Mouse (Mus musculus): ENCODE results near the gene Spag8. TPM values are rescaled to one million over a fixed set of nuclear protein-coding genes. Genes with fewer than 3 reads are reported as not detected.

Spag8 gene
- polyA plus RNA-seq, 1 experiment = 112 TPM

DNA sequence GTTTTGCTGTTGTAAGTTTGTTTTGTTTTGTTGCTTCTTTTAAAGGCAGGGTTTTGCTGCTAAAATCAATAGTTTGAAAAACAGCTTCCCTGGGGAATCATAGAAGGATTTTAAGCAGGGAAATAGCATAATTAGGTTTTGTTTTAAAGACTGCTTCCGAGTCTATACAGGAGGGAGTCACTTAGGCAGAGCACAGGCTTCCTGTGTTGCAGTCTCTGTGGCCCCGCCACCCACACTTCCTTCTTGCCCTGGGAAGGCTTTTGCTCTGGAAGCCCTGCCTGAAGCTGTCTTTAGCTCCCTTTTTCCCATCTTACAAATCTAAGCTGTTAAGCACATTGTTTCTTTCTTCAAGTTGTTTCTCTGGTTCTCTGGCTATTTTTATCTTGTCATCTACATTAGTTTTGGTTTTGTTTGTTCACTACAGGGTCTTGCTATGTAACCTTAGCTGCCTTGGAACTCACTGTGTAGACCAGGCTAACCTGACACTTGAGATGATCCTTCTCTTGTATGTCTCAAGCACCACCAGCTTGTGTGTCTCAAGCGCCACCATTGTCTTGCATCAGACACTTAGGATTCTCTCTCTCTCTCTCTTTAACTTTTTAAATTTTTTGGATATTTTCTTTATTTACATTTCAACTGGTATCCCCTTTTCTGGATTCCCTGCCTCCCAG is 40.2 kb downstream of the Spag8 start:
- H3K4me3 ChIP-seq (ENCODE audit: control insufficient read depth, low read depth, low read length) = no peak overlapping the region
- TF ChIP-seq CTCF (IDR thresholded peaks at IDR 0.05; ENCODE audit: control insufficient read depth, insufficient read depth, insufficient replicate concordance, low read depth, low read length) (no peak), POLR2A (IDR thresholded peaks at IDR 0.05; ENCODE audit: control insufficient read depth, low read depth, low read length) (no peak)
- no peak overlapping the region for H3K27ac ChIP-seq (ENCODE audit: control insufficient read depth, insufficient read depth, low read depth, low read length)
- H3K27me3 ChIP-seq (ENCODE audit: control insufficient read depth, insufficient read depth, low read length) = no peaks in the 10 kb centered on the region
- no peaks in the 10 kb centered on the region for H3K4me1 ChIP-seq (ENCODE audit: control insufficient read depth, insufficient read depth, low read length)
- no peaks in the 10 kb centered on the region for H3K36me3 ChIP-seq (ENCODE audit: control insufficient read depth, insufficient read depth, low read length)

DNA sequence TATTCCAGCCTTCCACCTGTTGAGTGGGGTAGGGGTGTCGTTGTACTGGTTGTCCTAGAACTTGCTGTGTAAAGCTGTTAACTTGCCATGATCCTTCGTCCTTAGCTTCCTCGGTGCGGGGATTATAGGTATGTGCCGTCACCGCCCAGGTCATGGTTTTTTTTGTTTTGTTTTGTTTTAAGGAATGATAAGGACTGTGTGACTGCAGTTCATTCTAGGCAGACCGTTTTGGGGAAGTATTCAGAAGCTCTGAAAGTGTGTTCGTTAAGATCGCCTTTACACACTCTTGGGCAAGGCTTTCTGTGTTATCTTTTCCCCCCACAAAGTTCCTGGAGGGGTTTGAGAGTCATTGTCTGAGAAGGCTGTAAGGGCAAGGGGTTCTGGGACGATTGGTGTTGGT is 40.9 kb downstream of the Spag8 start:
- Histone ChIP-seq H3K36me3 (ENCODE audit: control insufficient read depth, insufficient read depth, low read length) (no peaks in the 10 kb centered on the region), H3K4me1 (ENCODE audit: control insufficient read depth, insufficient read depth, low read length) (no peaks in the 10 kb centered on the region), H3K27ac (ENCODE audit: control insufficient read depth, insufficient read depth, low read depth, low read length) (no peak overlapping the region), H3K27me3 (ENCODE audit: control insufficient read depth, insufficient read depth, low read length) (no peaks in the 10 kb centered on the region), H3K4me3 (ENCODE audit: control insufficient read depth, low read depth, low read length) (no peak overlapping the region)
- no peak for TF ChIP-seq POLR2A (IDR thresholded peaks at IDR 0.05; ENCODE audit: control insufficient read depth, low read depth, low read length)
- TF ChIP-seq CTCF (IDR thresholded peaks at IDR 0.05; ENCODE audit: control insufficient read depth, insufficient read depth, insufficient replicate concordance, low read depth, low read length) = no peak

DNA sequence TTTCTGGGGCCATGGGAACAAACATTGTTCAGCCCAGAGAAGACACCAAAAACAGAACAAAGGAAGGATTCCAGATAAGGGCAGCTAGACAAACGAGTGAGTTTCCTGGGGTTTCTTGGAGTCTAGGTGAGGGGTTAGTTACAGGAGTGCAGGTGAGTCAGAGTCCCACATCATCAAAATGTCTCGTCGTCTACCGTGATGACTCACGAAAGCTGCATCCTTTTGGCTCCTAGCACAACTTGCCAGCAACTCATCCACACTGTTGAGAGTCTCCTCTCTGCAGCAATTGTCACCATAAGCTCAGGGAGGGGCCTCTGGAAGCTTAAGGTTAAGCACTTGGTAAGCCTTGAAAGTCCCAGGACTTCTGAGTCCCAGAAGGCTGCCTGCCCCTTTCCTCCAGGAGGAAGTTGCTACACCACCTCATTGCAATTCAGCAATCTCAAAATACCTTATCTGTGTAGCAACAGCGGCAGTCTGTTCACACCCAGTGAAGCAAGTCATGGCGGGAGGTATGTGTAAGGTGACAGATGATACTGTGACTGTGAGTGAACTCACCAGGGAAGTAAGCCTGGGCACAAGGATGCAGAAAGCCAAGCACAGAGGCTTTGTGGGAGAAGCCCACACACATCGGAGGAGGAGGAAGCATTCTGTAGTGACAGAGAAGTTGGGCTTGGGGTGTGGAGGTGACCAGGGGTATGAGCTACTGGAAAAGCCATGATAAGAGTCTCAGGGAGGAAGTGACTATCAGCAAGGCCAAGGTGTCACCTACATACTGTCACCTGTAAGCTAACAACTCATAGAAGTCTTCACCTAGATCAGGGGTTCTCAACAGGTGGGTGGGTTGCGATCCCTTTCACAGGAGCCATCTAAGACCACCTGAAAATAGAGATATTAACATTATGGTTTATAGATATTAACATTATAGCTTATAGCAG is 48.4 kb downstream of the Spag8 start:
- TF ChIP-seq CTCF (IDR thresholded peaks at IDR 0.05; ENCODE audit: control insufficient read depth, insufficient read depth, insufficient replicate concordance, low read depth, low read length) = no peak
- Histone ChIP-seq H3K27me3 (ENCODE audit: control insufficient read depth, insufficient read depth, low read length) (no peaks in the 10 kb centered on the region), H3K4me3 (ENCODE audit: control insufficient read depth, low read depth, low read length) (no peak overlapping the region), H3K4me1 (ENCODE audit: control insufficient read depth, insufficient read depth, low read length) (no peaks in the 10 kb centered on the region), H3K36me3 (ENCODE audit: control insufficient read depth, insufficient read depth, low read length) (no peaks in the 10 kb centered on the region), H3K27ac (ENCODE audit: control insufficient read depth, insufficient read depth, low read depth, low read length) (no peak overlapping the region)

DNA sequence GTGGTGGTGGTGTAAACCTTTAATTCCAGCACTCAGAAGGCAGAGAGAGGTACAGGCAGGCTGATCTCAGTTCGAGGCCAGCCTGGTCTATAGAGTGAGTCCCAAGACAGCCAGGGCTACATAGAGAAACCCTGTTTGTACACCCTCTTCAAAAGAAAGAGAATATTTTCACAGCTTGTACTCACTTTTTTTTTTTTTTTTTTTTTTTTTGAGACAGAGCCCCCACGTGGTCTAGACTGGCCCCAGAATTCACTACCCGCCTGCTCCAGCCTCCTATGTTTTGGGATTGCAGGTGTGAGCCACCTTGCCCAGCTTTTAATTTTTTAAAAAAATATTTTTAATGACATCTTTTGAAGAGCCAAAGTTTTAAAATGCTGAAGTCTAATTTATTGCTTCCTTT is 49.3 kb downstream of the Spag8 start:
- Histone ChIP-seq H3K27ac (ENCODE audit: control insufficient read depth, insufficient read depth, low read depth, low read length) (no peak overlapping the region), H3K4me3 (ENCODE audit: control insufficient read depth, low read depth, low read length) (no peak overlapping the region), H3K27me3 (ENCODE audit: control insufficient read depth, insufficient read depth, low read length) (no peaks in the 10 kb centered on the region), H3K4me1 (ENCODE audit: control insufficient read depth, insufficient read depth, low read length) (no peaks in the 10 kb centered on the region), H3K36me3 (ENCODE audit: control insufficient read depth, insufficient read depth, low read length) (no peaks in the 10 kb centered on the region)
- TF ChIP-seq POLR2A (IDR thresholded peaks at IDR 0.05; ENCODE audit: control insufficient read depth, low read depth, low read length) (no peak), CTCF (IDR thresholded peaks at IDR 0.05; ENCODE audit: control insufficient read depth, insufficient read depth, insufficient replicate concordance, low read depth, low read length) (no peak)

Other genes with a start within 250 kb of the Spag8 start
- gene Fam166b, start 224.5 kb downstream of the Spag8 start, polyA plus RNA-seq (2012; rRNA removed) = 1.6 and 2.2 TPM in 2 replicates
- gene Tesk1, start 211.7 kb downstream of the Spag8 start, polyA plus RNA-seq (2012; rRNA removed) = 935 and 983 TPM in 2 replicates
- 0.34 and 0.63 TPM in 2 replicates for gene Cd72, start 199.0 kb downstream of the Spag8 start, polyA plus RNA-seq (2012; rRNA removed)
- not detected in 2 replicates for gene Sit1, start 169.9 kb downstream of the Spag8 start, polyA plus RNA-seq (2012; rRNA removed)
- 33.5 and 46.6 TPM in 2 replicates for gene Ccdc107, start 160.7 kb downstream of the Spag8 start, polyA plus RNA-seq (2012; rRNA removed)
- gene Arhgef39, start 153.9 kb downstream of the Spag8 start, polyA plus RNA-seq (2012; rRNA removed) = 26.6 and 27.3 TPM in 2 replicates
- gene Car9, start 146.6 kb downstream of the Spag8 start, polyA plus RNA-seq (2012; rRNA removed) = 0.07 and 0.38 TPM in 2 replicates
- 6.0 and 22.9 TPM in 2 replicates for gene Tpm2, start 129.8 kb downstream of the Spag8 start, polyA plus RNA-seq (2012; rRNA removed)
- 27.9 and 35.0 TPM in 2 replicates for gene Creb3, start 91.3 kb downstream of the Spag8 start, polyA plus RNA-seq (2012; rRNA removed)
- gene Tln1, start 90.9 kb downstream of the Spag8 start, polyA plus RNA-seq (2012; rRNA removed) = 44.9 and 51.8 TPM in 2 replicates
- gene Rgp1, start 74.9 kb downstream of the Spag8 start, polyA plus RNA-seq (2012; rRNA removed) = 36.8 and 37.6 TPM in 2 replicates
- 61.0 and 65.0 TPM in 2 replicates for gene Gba2, start 74.7 kb downstream of the Spag8 start, polyA plus RNA-seq (2012; rRNA removed)
- gene Msmp, start 69.1 kb downstream of the Spag8 start, polyA plus RNA-seq (2012; rRNA removed) = 0.83 and 1.1 TPM in 2 replicates
- 2.6 and 4.0 TPM in 2 replicates for gene Npr2, start 21.7 kb downstream of the Spag8 start, polyA plus RNA-seq (2012; rRNA removed)
- gene Hint2, start 2.9 kb upstream of the Spag8 start, polyA plus RNA-seq (2012; rRNA removed) = 11.6 and 14.3 TPM in 2 replicates
- 55.7 and 59.7 TPM in 2 replicates for gene Tmem8b, start 15.4 kb upstream of the Spag8 start, polyA plus RNA-seq (2012; rRNA removed)
- gene Fam221b, start 15.6 kb upstream of the Spag8 start, polyA plus RNA-seq (2012; rRNA removed) = 182 and 185 TPM in 2 replicates
- not detected in 2 replicates for gene Olfr70, start 47.2 kb upstream of the Spag8 start, polyA plus RNA-seq (2012; rRNA removed)
- not detected in 2 replicates for gene Olfr71, start 56.7 kb upstream of the Spag8 start, polyA plus RNA-seq (2012; rRNA removed)
- 0.62 and 0.73 TPM in 2 replicates for gene Hrct1, start 73.6 kb upstream of the Spag8 start, polyA plus RNA-seq (2012; rRNA removed)
- 3.0 and 4.6 TPM in 2 replicates for gene Spaar, start 76.4 kb upstream of the Spag8 start, polyA plus RNA-seq (2012; rRNA removed)
- gene Olfr159, start 117.4 kb upstream of the Spag8 start, polyA plus RNA-seq (2012; rRNA removed) = not detected in 2 replicates
- gene Olfr156, start 170.3 kb upstream of the Spag8 start, polyA plus RNA-seq (2012; rRNA removed) = not detected in 2 replicates
- gene Olfr157, start 186.6 kb upstream of the Spag8 start, polyA plus RNA-seq (2012; rRNA removed) = not detected in 2 replicates
- gene Olfr155, start 198.0 kb upstream of the Spag8 start, polyA plus RNA-seq (2012; rRNA removed) = not detected in 2 replicates
- gene Reck, start 221.9 kb upstream of the Spag8 start, polyA plus RNA-seq (2012; rRNA removed) = 7.2 and 7.4 TPM in 2 replicates

Measured in testis, adult 2 months (tissue).